Mouse (Mus musculus) liver, embryonic 11.5 days (tissue): ENCODE data around the gene Crhr1. TPM values are rescaled to one million over a fixed set of nuclear protein-coding genes. Genes with fewer than 3 reads are reported as not detected.

Experiments
- ATAC-seq: fragments of 200-750 bp; cut with Nextera tagmentation; replicated peaks from 2 replicates; pipeline ENCODE4 v1.8.0; 2017; ENCODE audit warnings: moderate number of reproducible peaks, mild to moderate bottlenecking, moderate TSS enrichment, moderate library complexity; ENCODE audit not compliant: low FRiP score
- DNase-seq: peaks from one replicate; pipeline ENCODE4 v3.0.0-alpha.2; 2017; ENCODE audit warnings: low spot score
- H3K27ac ChIP-seq: fragments of 300-500 bp; sonication (generic); 2 replicates; pipeline ENCODE4 v1.5.1; 2014; ENCODE audit warnings: mild to moderate bottlenecking, low read depth, low read length, control low read depth
- H3K27me3 ChIP-seq: fragments of 300-500 bp; sonication (generic); replicated peaks from 2 replicates; pipeline ENCODE4 v1.6.1; 2014; ENCODE audit warnings: low read length, mixed read lengths; ENCODE audit not compliant: control insufficient read depth, insufficient read depth
- H3K36me3 ChIP-seq: fragments of 300-500 bp; sonication (generic); 2 replicates; pipeline ENCODE4 v1.6.1; 2014; ENCODE audit warnings: mild to moderate bottlenecking, low read length, moderate library complexity, mixed read lengths; ENCODE audit not compliant: control insufficient read depth, insufficient read depth
- H3K4me1 ChIP-seq: fragments of 300-500 bp; sonication (generic); replicated peaks from 2 replicates; pipeline ENCODE4 v1.6.1; 2014; ENCODE audit warnings: low read length, mixed read lengths; ENCODE audit not compliant: control insufficient read depth, insufficient read depth
- H3K4me2 ChIP-seq: fragments of 300-500 bp; sonication (generic); 2 replicates; pipeline ENCODE4 v1.6.1; 2014; ENCODE audit warnings: mild to moderate bottlenecking, control low read depth, moderate library complexity
- H3K4me3 ChIP-seq: fragments of 300-500 bp; sonication (generic); 2 replicates; pipeline ENCODE4 v1.5.1; 2014; ENCODE audit warnings: low read depth, low read length, control low read depth
- H3K9ac ChIP-seq: fragments of 300-500 bp; sonication (generic); 2 replicates; pipeline ENCODE4 v1.6.1; 2014; ENCODE audit warnings: low read depth, low read length, control low read depth
- H3K9me3 ChIP-seq: fragments of 300-500 bp; sonication (generic); 2 replicates; pipeline ENCODE4 v1.6.1; 2016; ENCODE audit warnings: low read length, inconsistent platforms, mixed read lengths; ENCODE audit not compliant: control insufficient read depth
- WGBS: fragments of 180-500 bp; shearing (Covaris S2); extraction: QIAGEN DNeasy Blood & Tissue Kit; methylation state at CpG from one replicate; pipeline ENCODE4 v1.1.7; 2014; 5-methylcytosine and 5-hydroxymethylcytosine counted together
- polyA plus RNA-seq: library from polyadenylated mRNA; unstranded; fragments of >200 nt; fragmentation: Nextera tagmentation; extraction: Ambion mirVana; gene quantifications from 2 replicates; pipeline ENCODE4 v1.2.1, GENCODE M21; 2014

Crhr1 gene
- polyA plus RNA-seq, 1 experiment from 2014 or later = not detected

DNA sequence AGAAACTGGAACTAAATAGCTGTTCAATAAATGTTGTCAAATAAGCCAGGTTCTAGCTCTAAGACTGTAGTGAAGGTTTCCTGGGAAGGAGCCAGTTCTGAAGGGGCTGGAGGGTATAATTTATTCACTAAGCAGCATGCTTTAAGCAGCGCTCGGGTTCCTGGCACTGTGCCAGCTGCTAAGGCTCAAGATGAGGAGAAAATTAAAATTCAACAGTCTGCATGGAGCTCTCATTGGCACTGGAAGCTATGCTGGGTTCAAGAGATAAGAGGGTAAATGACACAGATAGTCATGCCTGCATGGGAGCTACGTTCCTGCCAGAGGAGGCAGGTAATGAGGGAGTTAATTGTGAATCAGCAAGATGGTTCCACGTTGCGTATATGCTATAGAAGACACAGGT is 26.3 kb upstream of the Crhr1 start:
- Histone ChIP-seq H3K4me1 (no peaks in the 10 kb centered on the region), H3K9ac (no peak overlapping the region), H3K4me3 (no peak overlapping the region), H3K27me3 (no peaks in the 10 kb centered on the region), H3K36me3 (no peaks in the 10 kb centered on the region), H3K4me2 (no peak overlapping the region), H3K9me3 (no peaks in the 10 kb centered on the region), H3K27ac (no peak overlapping the region)
- WGBS = 66% methylated on average over 5 of the region's 5 CpGs
- no peak for DNase-seq
- ATAC-seq = no peak

DNA sequence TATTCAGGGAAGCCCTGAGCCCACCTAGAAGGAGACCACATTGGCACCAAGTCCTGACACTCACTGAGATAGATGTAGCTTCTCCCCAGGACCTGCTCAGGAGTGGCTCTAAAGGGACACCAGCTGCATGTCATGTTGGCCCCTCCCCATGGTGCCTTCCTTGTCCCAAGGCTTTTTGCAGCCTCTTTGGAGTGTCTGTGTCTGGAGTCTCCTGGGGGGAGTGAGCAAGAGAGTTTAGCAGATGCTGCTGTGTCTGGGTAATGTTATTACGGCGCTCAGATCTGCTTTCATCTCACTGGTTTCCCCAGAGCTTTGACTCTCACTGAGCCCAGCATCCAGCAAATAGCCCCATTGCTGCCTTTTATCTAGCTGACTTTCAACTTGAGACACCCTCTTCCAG is 25.7 kb upstream of the Crhr1 start:
- Histone ChIP-seq H3K4me1 (no peaks in the 10 kb centered on the region), H3K9ac (no peak overlapping the region), H3K4me2 (no peak overlapping the region), H3K27me3 (no peaks in the 10 kb centered on the region), H3K36me3 (no peaks in the 10 kb centered on the region), H3K9me3 (no peaks in the 10 kb centered on the region), H3K4me3 (no peak overlapping the region), H3K27ac (no peak overlapping the region)
- DNase-seq (no peak), ATAC-seq (no peak)
- WGBS = 56% methylated on average over 2 of the region's 2 CpGs

- Histone ChIP-seq H3K36me3 (no peaks in the 10 kb centered on the region), H3K4me3 (no peak overlapping the region), H3K27ac (no peak overlapping the region), H3K9me3 (no peaks in the 10 kb centered on the region), H3K4me1 (no peaks in the 10 kb centered on the region), H3K4me2 (no peak overlapping the region), H3K27me3 (no peaks in the 10 kb centered on the region), H3K9ac (no peak overlapping the region)
- 70% methylated on average over 1 of the region's 1 CpGs for WGBS
- DNase-seq (no peak), ATAC-seq (no peak)
Measured at GRCm38 (mm10) chr11:104110366-104110765, 22.3 kb upstream of the Crhr1 start.

DNA sequence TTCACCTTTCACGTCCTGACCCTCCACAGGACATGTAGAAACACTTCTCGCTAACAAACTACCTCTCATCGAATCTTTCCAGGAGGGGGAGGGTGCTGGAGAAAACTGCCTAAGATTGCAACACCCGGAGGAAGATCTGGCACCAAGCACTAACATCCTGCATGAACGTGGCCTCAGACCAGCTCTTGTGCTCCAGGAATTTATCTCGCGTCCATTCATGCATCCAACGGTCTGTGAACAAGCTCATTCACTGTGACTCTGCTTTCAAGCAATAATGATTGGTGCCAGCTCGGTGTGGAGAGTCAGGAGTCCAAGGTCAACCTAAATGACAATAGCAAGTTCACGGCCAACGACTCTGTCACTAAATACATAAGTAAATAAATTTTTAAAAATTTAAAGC is 20.8 kb upstream of the Crhr1 start:
- Histone ChIP-seq H3K27ac (no peak overlapping the region), H3K4me3 (no peak overlapping the region), H3K36me3 (no peaks in the 10 kb centered on the region), H3K4me2 (no peak overlapping the region), H3K9me3 (no peaks in the 10 kb centered on the region), H3K4me1 (no peaks in the 10 kb centered on the region), H3K9ac (no peak overlapping the region), H3K27me3 (no peaks in the 10 kb centered on the region)
- WGBS = 81% methylated on average over 11 of the region's 11 CpGs
- ATAC-seq (no peak), DNase-seq (no peak)

GRCm38 (mm10) chr11:104113699-104114098 is 19.0 kb upstream of the Crhr1 start:
- H3K27ac ChIP-seq = no peak overlapping the region
- H3K36me3 ChIP-seq = no peaks in the 10 kb centered on the region
- DNase-seq = no peak
- H3K9ac ChIP-seq = no peak overlapping the region
- no peaks in the 10 kb centered on the region for H3K27me3 ChIP-seq
- ATAC-seq = no peak
- no peak overlapping the region for H3K4me3 ChIP-seq
- no peaks in the 10 kb centered on the region for H3K9me3 ChIP-seq
- no peak overlapping the region for H3K4me2 ChIP-seq
- H3K4me1 ChIP-seq = no peaks in the 10 kb centered on the region
- WGBS = 83% methylated on average over 6 of the region's 6 CpGs

DNA sequence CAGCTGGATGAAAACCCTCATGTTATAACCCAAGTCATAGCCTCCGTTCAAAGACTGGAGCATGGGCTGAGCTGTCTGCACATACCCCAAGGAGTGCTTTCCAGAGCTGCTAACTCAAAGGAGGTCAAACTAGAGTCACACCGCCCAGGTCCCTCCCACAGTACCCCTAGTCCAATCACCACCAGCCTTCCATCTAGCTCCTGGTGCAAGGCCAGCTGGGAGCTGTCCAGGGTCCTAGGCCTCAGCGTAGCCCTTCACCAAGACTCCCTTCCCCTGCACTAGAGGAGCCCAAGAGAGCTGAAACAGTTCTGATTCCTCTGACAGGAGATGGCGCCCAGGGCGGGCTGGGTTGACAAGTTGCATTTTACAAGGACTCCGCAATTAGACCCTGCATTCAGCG is 18.0 kb upstream of the Crhr1 start:
- Histone ChIP-seq H3K36me3 (no peaks in the 10 kb centered on the region), H3K27me3 (no peaks in the 10 kb centered on the region), H3K4me2 (no peak overlapping the region), H3K9me3 (no peaks in the 10 kb centered on the region), H3K4me3 (no peak overlapping the region), H3K4me1 (no peaks in the 10 kb centered on the region), H3K27ac (no peak overlapping the region), H3K9ac (no peak overlapping the region)
- ATAC-seq (peak; percentile 53), DNase-seq (peak; percentile 80)
- 9% methylated on average over 7 of the region's 7 CpGs for WGBS

DNA sequence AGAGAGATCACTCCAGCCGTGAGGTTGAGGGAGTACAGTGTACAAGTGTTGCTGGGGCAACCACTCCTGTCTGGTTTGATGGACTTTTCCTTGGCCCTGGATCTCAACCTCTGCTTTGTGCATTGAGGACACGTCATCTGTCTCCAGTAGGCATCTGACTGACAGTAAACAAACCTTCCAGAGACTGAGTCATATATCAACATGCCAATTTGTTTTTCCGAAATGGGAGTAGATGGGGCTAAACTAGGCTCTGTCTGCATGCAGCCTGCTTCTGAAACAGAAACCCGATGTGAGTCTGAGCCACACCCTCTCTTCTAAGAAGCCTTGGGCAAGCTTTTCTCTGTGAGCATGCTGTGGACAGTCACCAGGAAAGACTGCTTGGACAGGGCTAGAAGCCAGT is 14.3 kb upstream of the Crhr1 start:
- H3K36me3 ChIP-seq = no peaks in the 10 kb centered on the region

GRCm38 (mm10) chr11:104122966-104123365 is 9.7 kb upstream of the Crhr1 start:
- no peak for DNase-seq
- Histone ChIP-seq H3K36me3 (no peaks in the 10 kb centered on the region), H3K9ac (no peak overlapping the region), H3K4me3 (no peak overlapping the region), H3K4me2 (no peak overlapping the region), H3K4me1 (no peaks in the 10 kb centered on the region), H3K27me3 (no peaks in the 10 kb centered on the region), H3K9me3 (no peaks in the 10 kb centered on the region), H3K27ac (no peak overlapping the region)
- WGBS = 56% methylated on average over 7 of the region's 7 CpGs
- no peak for ATAC-seq

More for the DNA sequence above, 14.3 kb upstream of the Crhr1 start:
- Histone ChIP-seq H3K9me3 (no peaks in the 10 kb centered on the region), H3K4me3 (no peak overlapping the region), H3K27ac (no peak overlapping the region), H3K4me1 (no peaks in the 10 kb centered on the region), H3K27me3 (no peaks in the 10 kb centered on the region), H3K9ac (no peak overlapping the region), H3K4me2 (no peak overlapping the region)
- no peak for ATAC-seq
- WGBS = 72% methylated on average over 4 of the region's 4 CpGs
- DNase-seq = no peak

DNA sequence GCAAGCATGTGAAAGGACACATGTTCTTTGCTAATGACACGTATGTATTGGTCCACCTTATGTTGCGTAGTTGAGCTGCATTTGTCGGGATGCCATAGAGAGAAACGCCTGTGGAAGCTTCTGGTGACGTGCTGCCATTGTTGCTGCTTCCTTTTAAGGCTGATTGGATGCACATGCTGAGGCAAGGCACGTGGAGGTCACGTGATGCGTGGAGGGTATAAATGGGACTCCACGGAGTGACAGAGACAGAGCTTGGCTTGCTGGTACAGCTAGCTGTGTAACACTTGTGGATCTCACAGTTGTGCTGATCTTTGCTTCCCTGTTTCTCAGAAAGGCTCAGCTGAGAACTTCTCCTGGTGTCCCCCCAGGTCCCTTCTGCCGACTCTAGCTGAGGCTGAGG is 9.2 kb upstream of the Crhr1 start:
- Histone ChIP-seq H3K9ac (no peak overlapping the region), H3K9me3 (no peaks in the 10 kb centered on the region), H3K4me2 (no peak overlapping the region), H3K27ac (no peak overlapping the region), H3K4me1 (no peaks in the 10 kb centered on the region), H3K4me3 (no peak overlapping the region), H3K36me3 (no peaks in the 10 kb centered on the region), H3K27me3 (no peaks in the 10 kb centered on the region)
- WGBS = 77% methylated on average over 10 of the region's 10 CpGs
- DNase-seq (no peak), ATAC-seq (no peak)
